Mouse (Mus musculus) lung, postnatal 36 days (tissue): ENCODE results near the gene Myl3.

ENCODE experiments used
- DNase-seq: peaks from one replicate; pipeline ENCODE4 v3.0.0; 2022; ENCODE audit warnings: mixed read lengths

Myl3 gene

GRCm38 (mm10) chr9:110763405-110763804, 21.7 kb downstream of the Myl3 start:
- no peak for DNase-seq

- no peak for DNase-seq
These were observed 30.7 kb downstream of the Myl3 start for GRCm38 (mm10) chr9:110772336-110772735.

- peak; percentile 22 for DNase-seq
These were observed 33.0 kb downstream of the Myl3 start for GRCm38 (mm10) chr9:110774403-110775268.

- DNase-seq: no peak
These were observed 33.8 kb downstream of the Myl3 start for GRCm38 (mm10) chr9:110775269-110776022.

DNA sequence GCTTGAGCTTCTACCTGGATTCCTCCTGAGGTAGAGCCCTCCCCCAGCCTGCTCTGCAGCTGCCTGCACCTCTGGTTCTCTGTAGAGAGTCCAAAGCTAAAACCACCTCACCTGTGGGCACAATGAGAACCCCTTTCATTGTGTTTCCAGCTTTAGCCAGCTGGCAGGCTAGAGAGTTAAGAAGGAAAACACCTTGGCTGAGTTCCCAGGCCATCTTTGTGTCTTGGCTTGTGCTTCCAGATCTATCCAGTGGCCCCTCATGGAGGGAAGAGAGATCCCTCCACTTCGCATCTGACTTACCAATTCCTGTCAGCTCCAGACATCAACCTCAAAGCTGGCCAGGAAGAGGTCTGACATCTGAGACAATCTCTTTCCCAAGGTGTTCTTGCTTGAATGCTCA, 36.4 kb downstream of the Myl3 start:
- no peak for DNase-seq

DNA sequence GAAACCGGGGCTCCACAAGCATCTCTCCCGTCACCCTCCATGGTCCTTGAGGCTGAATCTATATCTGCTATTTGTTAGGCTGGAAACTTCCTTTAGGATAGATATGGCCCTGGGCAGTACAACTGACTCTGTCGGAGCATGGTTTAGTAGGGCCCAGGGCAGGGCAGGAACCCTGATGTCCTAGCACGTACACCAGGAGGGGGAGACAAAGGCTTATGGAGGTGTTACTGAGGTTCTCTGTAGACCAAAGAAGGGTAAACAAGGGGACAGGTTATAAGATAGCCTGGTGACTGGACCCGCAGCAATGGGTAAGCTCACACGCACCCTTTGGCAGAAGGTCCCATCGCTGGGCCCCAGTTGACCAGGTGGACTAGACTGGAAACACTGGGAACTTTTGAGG, 36.9 kb downstream of the Myl3 start:
- DNase-seq: no peak

- no peak for DNase-seq
These were observed 37.7 kb downstream of the Myl3 start for GRCm38 (mm10) chr9:110779242-110779913.

GRCm38 (mm10) chr9:110781256-110781721, 39.6 kb downstream of the Myl3 start:
- peak; percentile 95 for DNase-seq

GRCm38 (mm10) chr9:110781731-110782130, 40.1 kb downstream of the Myl3 start:
- peak; percentile 89 for DNase-seq

GRCm38 (mm10) chr9:110783611-110784010, 42.0 kb downstream of the Myl3 start:
- DNase-seq: peak; percentile 19

DNA sequence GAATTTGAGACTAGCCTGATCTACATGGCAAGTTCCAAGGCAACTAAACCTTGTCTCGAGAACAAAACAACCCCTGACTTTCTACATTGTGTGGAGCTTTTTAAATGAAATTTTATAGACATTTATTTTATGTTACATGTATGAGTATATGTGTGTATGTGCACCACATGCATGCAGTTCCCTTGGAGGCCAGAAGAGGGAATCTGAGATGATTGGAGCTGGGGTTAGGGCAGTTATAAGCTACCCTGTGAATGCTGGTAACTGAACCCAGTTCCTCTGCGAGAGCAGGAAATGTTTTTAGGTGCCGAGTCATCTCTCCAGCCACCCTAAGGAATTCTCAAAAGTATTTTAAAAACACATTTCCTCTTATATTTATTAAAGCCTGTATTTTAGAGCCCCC, 46.5 kb downstream of the Myl3 start:
- no peak for DNase-seq

GRCm38 (mm10) chr9:110790462-110790861, 48.8 kb downstream of the Myl3 start:
- DNase-seq: peak; percentile 74

DNA sequence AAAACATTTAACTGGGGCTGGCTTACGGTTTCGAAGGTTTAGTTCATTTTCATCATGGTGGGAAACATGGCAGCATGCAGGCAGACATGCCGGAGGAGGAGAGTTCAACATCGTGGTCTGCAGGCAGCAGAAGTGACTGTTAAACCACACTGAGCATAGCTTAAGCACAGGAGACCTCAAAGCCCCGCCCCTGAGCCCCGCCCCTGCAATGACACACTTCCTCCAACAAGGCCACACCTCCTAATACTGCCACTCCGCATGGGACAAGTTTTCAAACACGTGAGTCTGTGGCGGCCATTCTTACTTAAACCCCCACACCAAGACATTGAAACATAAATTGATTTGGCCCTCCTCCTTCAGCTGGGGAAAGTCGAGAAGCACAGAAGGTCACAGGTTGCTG, 55.4 kb downstream of the Myl3 start:
- DNase-seq: no peak

DNA sequence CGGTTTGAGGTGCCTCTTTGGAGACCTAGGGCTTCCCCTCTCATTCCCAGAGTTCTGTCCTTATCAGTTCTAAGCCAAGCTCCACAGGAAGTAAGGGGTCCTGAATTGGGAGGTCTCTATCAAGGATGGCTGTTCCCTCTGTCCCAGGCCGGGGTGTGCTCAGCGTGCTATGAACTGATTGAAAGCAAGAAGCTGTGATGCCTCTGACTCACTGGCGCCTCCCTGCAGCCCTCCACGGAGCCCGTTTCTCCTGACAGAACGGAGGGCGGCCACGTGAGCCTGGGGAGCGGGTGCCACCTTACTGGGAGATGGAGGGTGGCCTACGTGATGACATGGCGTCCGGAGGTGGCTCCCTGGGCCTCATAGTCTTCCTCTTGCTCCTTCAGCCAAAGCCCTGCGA, 56.2 kb downstream of the Myl3 start, which contains the start of gene Prss42:
Prss42 (plus strand) TSS at position 301 of the 400 bp plus-strand sequence.
- DNase-seq: no peak

- DNase-seq: no peak
These were observed 59.3 kb downstream of the Myl3 start for GRCm38 (mm10) chr9:110800834-110801479.

DNA sequence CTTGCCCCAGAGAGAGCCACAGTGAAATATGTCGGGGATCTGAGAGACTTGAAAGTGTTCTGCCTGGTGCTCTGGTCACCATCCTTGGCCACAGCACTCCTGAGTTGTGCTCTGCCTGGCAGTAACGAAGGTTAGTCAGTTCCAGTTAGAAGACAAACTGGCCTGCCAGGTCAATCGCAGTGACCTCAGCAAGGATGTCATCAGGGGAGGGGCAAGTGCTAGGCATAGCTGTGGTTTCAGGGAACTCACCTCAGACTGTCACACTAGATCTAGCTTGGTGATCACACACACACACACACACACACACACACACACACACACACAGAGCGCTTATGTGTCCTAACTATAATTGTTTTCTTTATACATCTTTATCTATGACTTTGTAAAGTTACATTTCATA, 61.6 kb downstream of the Myl3 start:
- DNase-seq: no peak

DNA sequence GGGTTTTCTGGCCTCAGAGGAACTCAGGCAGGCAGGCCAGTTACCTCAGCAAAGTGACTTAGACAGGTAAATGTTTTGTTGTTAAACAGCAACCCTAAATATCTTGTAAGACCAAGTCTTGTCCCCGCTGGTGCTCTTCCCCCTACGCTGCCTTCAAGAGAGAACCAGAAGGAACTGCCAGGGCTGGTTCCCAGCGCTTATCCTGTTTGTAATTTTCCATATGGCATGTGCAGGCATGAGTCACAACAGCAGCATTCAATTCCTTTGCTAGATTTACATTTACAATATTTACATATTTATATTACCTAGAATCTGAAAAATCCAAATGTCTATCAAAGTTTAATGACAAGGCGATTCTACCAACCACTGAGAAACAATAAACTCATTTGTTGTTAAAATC, 68.4 kb downstream of the Myl3 start:
- DNase-seq: no peak

GRCm38 (mm10) chr9:110813789-110814188, 72.1 kb downstream of the Myl3 start, which contains the start of gene Prss44:
Gene Prss44 (plus strand): TSS chr9:110813994.
- no peak for DNase-seq
